Mouse (Mus musculus): ENCODE measurements at regions not wholly inside any gene's neighbourhood (a gene's known extent, or its start where the extent isn't known, plus 50 kb on each side); places are given as distances from the start of the nearest gene placed in this dataset.

GRCm38 (mm10) chr7:83079842-83080241 is 212.7 kb downstream of the Mex3b start:
- Histone ChIP-seq H3K9me3 (replicated peaks; ENCODE audit: control insufficient read depth, low read length, poor library complexity, severe bottlenecking) (no peaks in the 10 kb centered on the region), H3K36me3 (ENCODE audit: control insufficient read depth, insufficient read depth, low read length) (no peaks in the 10 kb centered on the region), H3K27me3 (ENCODE audit: control insufficient read depth, insufficient read depth, low read depth, low read length) (no peaks in the 10 kb centered on the region)

GRCm38 (mm10) chr7:83084496-83085082 is 217.5 kb downstream of the Mex3b start:
- Histone ChIP-seq H3K4me1 (ENCODE audit: control insufficient read depth, insufficient read depth, low read length) (peaks cover 5% of the 10 kb centered on the region; the same call in 1 of the 2 replicates), H3K27ac (ENCODE audit: low read length) (no peak overlapping the region), H3K9me3 (replicated peaks; ENCODE audit: control insufficient read depth, low read length, poor library complexity, severe bottlenecking) (no peaks in the 10 kb centered on the region), H3K4me2 (ENCODE audit: low read length) (no peak overlapping the region), H3K36me3 (ENCODE audit: control insufficient read depth, insufficient read depth, low read length) (no peaks in the 10 kb centered on the region), H3K9ac (ENCODE audit: low read depth, low read length) (no peak overlapping the region), H3K4me3 (ENCODE audit: low read depth, low read length) (no peak overlapping the region), H3K27me3 (ENCODE audit: control insufficient read depth, insufficient read depth, low read depth, low read length) (no peaks in the 10 kb centered on the region)
- 80% methylated on average over 6 of the region's 6 CpGs for WGBS
- no peak for ATAC-seq

More at GRCm38 (mm10) chr7:83079842-83080241, 212.7 kb downstream of the Mex3b start:
- ATAC-seq: no peak
- H3K4me2 ChIP-seq (ENCODE audit: low read length): no peak overlapping the region
- H3K9ac ChIP-seq (ENCODE audit: low read depth, low read length): no peak overlapping the region
- no peak overlapping the region for H3K4me3 ChIP-seq (ENCODE audit: low read depth, low read length)
- H3K4me1 ChIP-seq (ENCODE audit: control insufficient read depth, insufficient read depth, low read length): peaks cover 10% of the 10 kb centered on the region; the same call in 1 of the 2 replicates
- 65% methylated on average over 1 of the region's 1 CpGs for WGBS
- no peak overlapping the region for H3K27ac ChIP-seq (ENCODE audit: low read length)

GRCm38 (mm10) chr7:83085547-83086158 is 218.5 kb downstream of the Mex3b start:
- peaks cover 5% of the 10 kb centered on the region; the same call in 1 of the 2 replicates for H3K4me1 ChIP-seq (ENCODE audit: control insufficient read depth, insufficient read depth, low read length)
- H3K9ac ChIP-seq (ENCODE audit: low read depth, low read length): no peak overlapping the region
- no peak overlapping the region for H3K27ac ChIP-seq (ENCODE audit: low read length)
- H3K27me3 ChIP-seq (ENCODE audit: control insufficient read depth, insufficient read depth, low read depth, low read length): no peaks in the 10 kb centered on the region
- no peak for ATAC-seq
- no peak overlapping the region for H3K4me3 ChIP-seq (ENCODE audit: low read depth, low read length)
- no peaks in the 10 kb centered on the region for H3K36me3 ChIP-seq (ENCODE audit: control insufficient read depth, insufficient read depth, low read length)
- no peak overlapping the region for H3K4me2 ChIP-seq (ENCODE audit: low read length)
- WGBS: 19% methylated on average over 4 of the region's 4 CpGs
- H3K9me3 ChIP-seq (replicated peaks; ENCODE audit: control insufficient read depth, low read length, poor library complexity, severe bottlenecking): no peaks in the 10 kb centered on the region

DNA sequence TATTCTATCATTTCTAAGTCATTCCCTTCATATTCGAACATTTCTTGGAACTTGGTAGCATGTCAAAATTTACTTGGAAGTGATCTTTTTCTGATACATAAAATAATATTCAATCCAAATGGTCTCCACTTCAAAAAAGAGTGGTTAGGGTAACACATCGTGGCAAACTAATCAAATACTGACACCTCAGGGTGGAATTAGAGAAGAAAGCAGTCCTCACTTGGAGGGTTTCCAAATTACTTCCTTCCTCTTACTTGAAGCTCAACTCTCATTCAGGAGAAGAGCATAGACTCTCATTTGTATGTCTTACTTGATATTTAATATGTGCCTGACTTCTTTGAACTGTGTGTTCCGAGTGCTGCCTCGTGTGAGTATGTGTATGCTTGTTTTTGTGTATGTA is 220.3 kb downstream of the Mex3b start:
- no peak for ATAC-seq
- Histone ChIP-seq H3K9me3 (replicated peaks; ENCODE audit: control insufficient read depth, low read length, poor library complexity, severe bottlenecking) (no peaks in the 10 kb centered on the region), H3K4me1 (ENCODE audit: control insufficient read depth, insufficient read depth, low read length) (peaks cover 5% of the 10 kb centered on the region; the same call in 1 of the 2 replicates), H3K27me3 (ENCODE audit: control insufficient read depth, insufficient read depth, low read depth, low read length) (no peaks in the 10 kb centered on the region), H3K4me2 (ENCODE audit: low read length) (no peak overlapping the region), H3K27ac (ENCODE audit: low read length) (no peak overlapping the region), H3K9ac (ENCODE audit: low read depth, low read length) (no peak overlapping the region), H3K4me3 (ENCODE audit: low read depth, low read length) (no peak overlapping the region), H3K36me3 (ENCODE audit: control insufficient read depth, insufficient read depth, low read length) (no peaks in the 10 kb centered on the region)
- 84% methylated on average over 4 of the region's 4 CpGs for WGBS

DNA sequence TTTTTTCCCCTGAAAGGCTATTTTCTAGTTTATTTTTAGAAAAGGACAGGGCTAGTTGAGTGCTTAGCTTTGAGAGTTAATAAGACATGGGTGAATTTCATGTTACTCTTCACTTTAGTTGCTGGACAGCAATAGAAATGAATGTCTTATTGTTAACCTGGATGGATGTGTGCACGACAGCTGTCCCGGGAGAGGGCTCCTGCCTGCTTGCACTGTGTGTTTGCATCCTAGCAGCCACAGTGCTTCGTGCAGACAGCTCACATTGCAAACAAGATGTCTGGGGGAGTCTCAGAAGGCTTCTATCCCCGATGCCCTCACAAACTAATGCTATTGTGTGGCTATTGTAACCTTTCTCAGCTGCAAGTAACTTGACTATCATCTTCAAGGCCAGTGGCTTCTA is 221.0 kb downstream of the Mex3b start:
- 6% methylated on average over 4 of the region's 4 CpGs for WGBS
- Histone ChIP-seq H3K4me3 (ENCODE audit: low read depth, low read length) (no peak overlapping the region), H3K4me1 (ENCODE audit: control insufficient read depth, insufficient read depth, low read length) (peaks cover 5% of the 10 kb centered on the region; the same call in 1 of the 2 replicates), H3K36me3 (ENCODE audit: control insufficient read depth, insufficient read depth, low read length) (no peaks in the 10 kb centered on the region), H3K27ac (ENCODE audit: low read length) (no peak overlapping the region), H3K9ac (ENCODE audit: low read depth, low read length) (no peak overlapping the region), H3K9me3 (replicated peaks; ENCODE audit: control insufficient read depth, low read length, poor library complexity, severe bottlenecking) (no peaks in the 10 kb centered on the region), H3K27me3 (ENCODE audit: control insufficient read depth, insufficient read depth, low read depth, low read length) (no peaks in the 10 kb centered on the region), H3K4me2 (ENCODE audit: low read length) (no peak overlapping the region)
- ATAC-seq: no peak

DNA sequence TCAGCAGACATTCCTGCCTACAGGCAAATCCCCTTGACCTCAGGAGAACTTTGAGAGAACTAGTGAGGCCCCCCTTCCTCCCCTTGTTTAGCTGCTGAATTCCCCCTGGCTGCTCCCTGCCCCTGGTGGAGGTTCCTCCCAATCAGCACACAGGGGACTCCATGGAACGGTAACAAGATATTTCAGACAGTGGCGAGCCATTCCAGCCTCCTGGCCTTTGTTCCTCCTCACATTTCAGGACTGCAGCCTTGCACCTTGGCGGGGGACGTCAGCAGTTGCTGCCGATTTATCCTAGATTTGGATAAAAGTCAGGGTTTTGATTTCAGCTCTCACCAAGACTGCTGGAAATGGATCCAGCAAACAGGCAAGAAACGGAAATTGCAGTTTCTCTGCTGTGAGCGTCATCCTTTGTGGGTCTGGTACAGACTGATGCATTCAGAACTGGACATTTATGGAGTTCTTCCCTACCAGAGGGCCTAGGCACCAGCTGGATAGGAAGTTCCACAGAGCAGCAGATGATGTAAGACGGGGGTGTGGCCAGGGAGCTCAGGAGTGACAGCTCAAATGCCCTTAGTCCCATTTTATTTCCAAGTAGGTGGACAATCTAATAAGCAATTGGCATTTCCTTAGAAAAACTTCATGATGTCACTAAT is 222.3 kb downstream of the Mex3b start:
- Histone ChIP-seq H3K27me3 (ENCODE audit: control insufficient read depth, insufficient read depth, low read depth, low read length) (no peaks in the 10 kb centered on the region), H3K4me1 (ENCODE audit: control insufficient read depth, insufficient read depth, low read length) (peaks cover 5% of the 10 kb centered on the region; the same call in 1 of the 2 replicates), H3K4me2 (ENCODE audit: low read length) (no peak overlapping the region), H3K27ac (ENCODE audit: low read length) (no peak overlapping the region), H3K4me3 (ENCODE audit: low read depth, low read length) (no peak overlapping the region), H3K9ac (ENCODE audit: low read depth, low read length) (no peak overlapping the region), H3K36me3 (ENCODE audit: control insufficient read depth, insufficient read depth, low read length) (no peaks in the 10 kb centered on the region), H3K9me3 (replicated peaks; ENCODE audit: control insufficient read depth, low read length, poor library complexity, severe bottlenecking) (no peaks in the 10 kb centered on the region)
- WGBS: 37% methylated on average over 8 of the region's 8 CpGs
- ATAC-seq: no peak

- WGBS: 47% methylated on average over 8 of the region's 8 CpGs
- Histone ChIP-seq H3K4me2 (ENCODE audit: low read length) (no peak overlapping the region), H3K4me3 (ENCODE audit: low read depth, low read length) (no peak overlapping the region), H3K9ac (ENCODE audit: low read depth, low read length) (no peak overlapping the region), H3K36me3 (ENCODE audit: control insufficient read depth, insufficient read depth, low read length) (no peaks in the 10 kb centered on the region), H3K27me3 (ENCODE audit: control insufficient read depth, insufficient read depth, low read depth, low read length) (no peaks in the 10 kb centered on the region), H3K9me3 (replicated peaks; ENCODE audit: control insufficient read depth, low read length, poor library complexity, severe bottlenecking) (no peaks in the 10 kb centered on the region), H3K4me1 (ENCODE audit: control insufficient read depth, insufficient read depth, low read length) (peaks cover 5% of the 10 kb centered on the region; the same call in 1 of the 2 replicates), H3K27ac (ENCODE audit: low read length) (no peak overlapping the region)
- no peak for ATAC-seq
Observed at GRCm38 (mm10) chr7:83093923-83094355, 226.8 kb downstream of the Mex3b start.

- Histone ChIP-seq H3K27ac (ENCODE audit: low read length) (no peak overlapping the region), H3K4me3 (ENCODE audit: low read depth, low read length) (no peak overlapping the region), H3K4me2 (ENCODE audit: low read length) (no peak overlapping the region), H3K4me1 (ENCODE audit: control insufficient read depth, insufficient read depth, low read length) (no peaks in the 10 kb centered on the region), H3K36me3 (ENCODE audit: control insufficient read depth, insufficient read depth, low read length) (no peaks in the 10 kb centered on the region), H3K27me3 (ENCODE audit: control insufficient read depth, insufficient read depth, low read depth, low read length) (no peaks in the 10 kb centered on the region), H3K9me3 (replicated peaks; ENCODE audit: control insufficient read depth, low read length, poor library complexity, severe bottlenecking) (no peaks in the 10 kb centered on the region), H3K9ac (ENCODE audit: low read depth, low read length) (no peak overlapping the region)
- WGBS: 57% methylated on average over 3 of the region's 3 CpGs
- no peak for ATAC-seq
Observed at GRCm38 (mm10) chr7:83094899-83095298, 227.8 kb downstream of the Mex3b start.

- ATAC-seq: no peak
- WGBS: 88% methylated on average over 3 of the region's 3 CpGs
- Histone ChIP-seq H3K27me3 (ENCODE audit: control insufficient read depth, insufficient read depth, low read depth, low read length) (no peaks in the 10 kb centered on the region), H3K27ac (ENCODE audit: low read length) (no peak overlapping the region), H3K36me3 (ENCODE audit: control insufficient read depth, insufficient read depth, low read length) (no peaks in the 10 kb centered on the region), H3K9ac (ENCODE audit: low read depth, low read length) (no peak overlapping the region), H3K4me2 (ENCODE audit: low read length) (no peak overlapping the region), H3K9me3 (replicated peaks; ENCODE audit: control insufficient read depth, low read length, poor library complexity, severe bottlenecking) (no peaks in the 10 kb centered on the region), H3K4me1 (ENCODE audit: control insufficient read depth, insufficient read depth, low read length) (no peaks in the 10 kb centered on the region), H3K4me3 (ENCODE audit: low read depth, low read length) (no peak overlapping the region)
Observed at GRCm38 (mm10) chr7:83095593-83095992, 228.5 kb downstream of the Mex3b start.
